Mouse (Mus musculus) layer of hippocampus, adult 2 months (tissue): ENCODE results near the gene Abca9. TPM values are rescaled to one million over a fixed set of nuclear protein-coding genes. Genes with fewer than 3 reads are reported as not detected.

Source experiments
- DNase-seq, 2 experiments: peaks; one replicate each; pipeline ENCODE4 v3.0.0; 2022; ENCODE audit warnings: low spot score in 2 of 2
- H3K27ac ChIP-seq: fragments of 200-600 bp; 2 replicates; pipeline ENCODE4 v1.8.1; 2022
- H3K4me3 ChIP-seq: fragments of 200-600 bp; 2 replicates; pipeline ENCODE4 v1.8.1; 2022; ENCODE audit warnings: mild to moderate bottlenecking
- CTCF ChIP-seq: fragments of 200-600 bp; conservative IDR thresholded peaks from 2 replicates; pipeline ENCODE4 v1.8.1; 2022; ENCODE audit warnings: antibody characterized with exemption, mild to moderate bottlenecking, moderate library complexity
- total RNA-seq, 2 experiments: library from RNA; stranded (reverse); gene quantifications; 2 replicates each; pipeline ENCODE4 v1.2.3; 2021

The Abca9 gene
- total RNA-seq, 2 experiments from 2014 or later: 5.6 to 7.1 TPM

- peak; percentile 85 for TF ChIP-seq CTCF
- peak; percentile 25 to 51 for DNase-seq
- H3K27ac ChIP-seq: no peak overlapping the region
- H3K4me3 ChIP-seq: no peak overlapping the region
Observed at GRCm38 (mm10) chr11:110111137-110111536, 56.9 kb downstream of the Abca9 start.

- DNase-seq: no peak
- H3K27ac ChIP-seq: no peak overlapping the region
- TF ChIP-seq CTCF: no peak
- H3K4me3 ChIP-seq: no peak overlapping the region
Observed at GRCm38 (mm10) chr11:110101437-110101836, 66.6 kb downstream of the Abca9 start.

DNA sequence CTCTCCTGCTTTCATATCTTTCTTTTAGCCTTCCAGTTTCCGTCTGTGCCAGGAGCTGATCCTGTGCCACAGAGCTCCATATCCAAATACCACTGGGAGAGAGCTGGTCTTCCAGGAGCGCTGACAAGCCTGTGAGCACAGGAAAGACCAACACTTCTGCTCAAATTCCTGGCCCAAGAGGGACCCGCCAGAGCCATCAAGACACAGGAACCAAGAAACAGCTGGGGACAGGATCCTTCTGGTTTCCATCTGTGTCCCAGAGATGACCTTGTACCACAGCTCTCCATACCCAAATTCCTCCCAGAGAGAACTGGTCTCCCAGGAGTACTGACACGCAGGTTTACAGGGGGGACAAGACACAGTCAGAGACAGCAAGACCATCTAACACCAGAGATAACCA lies 69.1 kb downstream of the Abca9 start:
- DNase-seq: no peak
- H3K4me3 ChIP-seq: no peak overlapping the region
- TF ChIP-seq CTCF: no peak
- H3K27ac ChIP-seq: no peak overlapping the region

DNA sequence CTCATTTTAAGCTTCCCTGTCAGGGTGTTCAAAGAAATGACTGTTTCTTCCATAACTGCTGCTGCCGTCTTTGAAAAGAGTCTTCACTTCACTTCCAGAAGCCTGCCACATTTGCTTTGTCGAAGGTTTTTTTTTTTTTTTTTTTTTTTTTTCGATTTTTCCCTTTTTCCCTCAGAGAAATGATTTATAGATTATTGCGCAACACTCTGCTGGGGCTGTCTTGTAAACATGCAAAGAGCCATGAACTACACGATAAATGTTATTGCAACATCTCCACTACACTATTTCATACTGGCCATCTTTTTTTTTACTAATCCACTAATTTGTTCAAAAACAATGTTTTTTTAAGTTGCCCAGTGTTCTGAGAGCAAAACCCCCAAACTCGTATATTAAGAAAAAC lies 70.5 kb downstream of the Abca9 start:
- H3K27ac ChIP-seq: no peak overlapping the region
- no peak for TF ChIP-seq CTCF
- no peak overlapping the region for H3K4me3 ChIP-seq
- no peak for DNase-seq

DNA sequence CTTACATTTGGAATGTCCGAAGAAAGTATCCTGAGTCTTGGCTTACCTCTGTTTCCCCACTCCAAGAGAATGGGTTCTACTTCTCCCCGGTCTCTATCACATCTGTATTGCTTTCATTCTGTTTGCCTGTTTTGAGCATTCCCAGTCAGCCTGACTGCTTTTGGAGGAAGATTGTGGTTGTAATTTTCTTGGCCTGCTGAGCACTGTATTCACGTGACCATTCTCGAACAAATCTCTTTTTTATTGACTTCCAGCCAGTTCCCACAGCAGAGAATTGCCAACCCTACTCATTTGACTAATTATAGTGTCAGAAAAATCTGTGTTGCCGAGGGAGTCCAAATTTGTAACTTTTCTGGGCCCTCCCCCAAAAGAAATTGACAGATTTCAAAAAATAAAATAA lies 72.1 kb downstream of the Abca9 start, which contains the start of gene Abca8a:
Abca8a (minus strand) TSS at position 121 of the 400 bp plus-strand sequence.
- DNase-seq: peak; percentile 11 to 51
- TF ChIP-seq CTCF: no peak
- Histone ChIP-seq H3K27ac (no peak within 1 kb of the TSS), H3K4me3 (peak within 1 kb of the TSS; percentile 13)

DNA sequence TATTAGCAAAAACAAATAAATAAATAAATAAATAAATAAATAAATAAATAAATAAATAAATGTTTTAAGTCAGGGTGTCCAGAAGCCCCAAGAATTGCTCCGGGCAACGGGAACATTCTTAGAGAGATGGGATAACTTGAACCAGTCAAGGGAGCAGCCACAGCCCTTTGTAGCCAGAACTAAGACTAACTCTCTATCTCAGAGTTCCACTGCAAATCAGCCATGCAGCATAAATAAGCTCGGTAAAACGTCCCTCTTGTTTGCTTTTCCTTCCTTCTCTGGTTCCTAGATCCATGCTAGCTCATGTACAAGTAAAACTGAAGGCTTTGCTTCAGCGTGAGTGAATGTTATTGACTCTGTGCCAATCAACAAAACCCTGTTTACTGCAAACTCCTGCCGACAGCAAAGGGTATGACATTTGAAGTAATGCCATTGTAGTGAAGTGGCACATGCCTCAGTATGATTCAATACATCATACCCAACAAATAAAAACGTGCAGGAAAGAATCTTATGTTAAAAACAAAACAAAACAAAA lies 73.1 kb downstream of the Abca9 start:
- Histone ChIP-seq H3K4me3 (peak overlapping the region; percentile 13; the same call in 1 of the 2 replicates), H3K27ac (no peak overlapping the region)
- peak; percentile 38 for TF ChIP-seq CTCF
- no peak for DNase-seq

DNA sequence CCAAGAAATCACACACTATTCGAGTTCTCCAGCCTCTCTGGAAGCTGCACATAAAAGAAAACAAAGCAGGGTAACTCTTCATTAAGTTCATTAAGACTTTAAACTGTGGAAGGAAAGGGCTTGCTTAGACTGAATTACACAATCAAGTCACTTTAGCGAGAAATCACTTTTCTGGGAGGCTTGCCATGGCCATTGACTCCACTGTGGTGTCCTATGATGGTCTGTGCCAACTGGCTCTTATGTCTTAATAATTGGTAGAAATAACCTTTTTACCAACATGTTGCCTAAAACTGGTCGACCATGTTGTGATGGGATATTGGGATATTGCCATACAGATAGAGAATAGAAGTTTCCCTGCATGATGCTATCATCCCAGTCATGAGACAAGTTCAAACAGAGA lies 73.8 kb downstream of the Abca9 start:
- TF ChIP-seq CTCF: no peak
- no peak overlapping the region for H3K27ac ChIP-seq
- H3K4me3 ChIP-seq: no peak overlapping the region
- DNase-seq: no peak

DNA sequence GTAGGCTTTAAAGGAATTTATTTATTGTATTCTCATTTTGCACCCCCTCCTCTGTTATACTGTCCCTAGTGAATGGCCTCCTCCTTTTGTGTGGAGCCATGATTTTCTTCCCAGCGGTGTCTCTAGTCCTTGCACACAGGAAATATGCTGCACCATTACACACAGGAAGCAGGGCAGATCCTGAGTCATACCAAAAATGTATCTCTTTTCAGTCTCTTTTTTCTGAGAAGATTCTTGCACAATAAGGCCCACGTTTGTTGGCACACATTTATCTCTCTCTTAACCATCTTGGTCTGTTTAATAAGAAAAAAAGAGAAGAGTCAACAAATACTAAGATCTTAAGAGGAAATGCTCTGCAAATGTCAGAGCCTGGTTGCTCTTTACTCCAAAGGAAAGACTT lies 76.7 kb downstream of the Abca9 start:
- no peak for DNase-seq
- no peak overlapping the region for H3K27ac ChIP-seq
- H3K4me3 ChIP-seq: no peak overlapping the region
- TF ChIP-seq CTCF: no peak

DNA sequence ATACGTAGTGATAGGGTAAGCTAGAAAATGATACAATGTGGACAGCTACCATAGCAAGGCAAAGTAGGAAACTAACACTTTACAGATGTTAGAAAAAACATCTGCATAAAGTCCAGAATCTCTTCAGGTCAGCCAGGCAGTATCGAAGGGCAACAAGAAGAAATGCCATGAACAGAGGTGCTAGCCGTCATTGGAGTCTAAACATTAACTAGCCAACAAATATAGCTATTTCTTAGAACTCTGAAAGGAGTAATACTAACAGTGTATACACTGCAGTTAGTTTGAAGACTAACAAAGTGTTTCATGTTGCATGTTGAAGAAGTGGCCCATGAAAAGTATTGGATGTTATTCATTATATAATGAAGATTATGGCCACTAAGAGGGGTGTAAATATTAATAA lies 95.8 kb downstream of the Abca9 start:
- TF ChIP-seq CTCF: no peak
- Histone ChIP-seq H3K27ac (no peak overlapping the region), H3K4me3 (no peak overlapping the region)
- DNase-seq: no peak

- no peak for TF ChIP-seq CTCF
- H3K27ac ChIP-seq: no peak overlapping the region
- H3K4me3 ChIP-seq: no peak overlapping the region
- no peak for DNase-seq
Observed at GRCm38 (mm10) chr11:110061032-110061431, 107.0 kb downstream of the Abca9 start.

GRCm38 (mm10) chr11:110060127-110060526 lies 107.9 kb downstream of the Abca9 start:
- no peak overlapping the region for H3K27ac ChIP-seq
- H3K4me3 ChIP-seq: no peak overlapping the region
- no peak for DNase-seq
- no peak for TF ChIP-seq CTCF

GRCm38 (mm10) chr11:110053681-110054080 lies 114.3 kb downstream of the Abca9 start:
- H3K4me3 ChIP-seq: no peak overlapping the region
- no peak for DNase-seq
- no peak for TF ChIP-seq CTCF

More at GRCm38 (mm10) chr11:110053681-110054080, 114.3 kb downstream of the Abca9 start:
- H3K27ac ChIP-seq: no peak overlapping the region

Other genes with a start within 250 kb of the Abca9 start
- 10 to 100 TPM; 11.2 to 11.9 TPM for gene Abca8b, start 172.4 kb downstream of the Abca9 start, total RNA-seq
- 1 to 10 TPM; 3.3 to 5.0 TPM for gene Abca8a, start 72.2 kb downstream of the Abca9 start, total RNA-seq
- gene Abca6, start 83.6 kb upstream of the Abca9 start, total RNA-seq: 1 to 10 TPM; 1.4 to 1.6 TPM
- gene Abca5, start 169.5 kb upstream of the Abca9 start, total RNA-seq: 10 to 100 TPM; 34.0 to 41.8 TPM
- 10 to 100 TPM; 32.3 to 33.3 TPM for gene Map2k6, start 230.9 kb upstream of the Abca9 start, total RNA-seq